Mouse (Mus musculus): Measurements from ENCODE around the gene Siglece. TPM values are rescaled to one million over a fixed set of nuclear protein-coding genes. Genes with fewer than 3 reads are reported as not detected.

Gene Siglece
- polyA plus RNA-seq, 1 experiment from 2014 or later, result 1.3 TPM

DNA sequence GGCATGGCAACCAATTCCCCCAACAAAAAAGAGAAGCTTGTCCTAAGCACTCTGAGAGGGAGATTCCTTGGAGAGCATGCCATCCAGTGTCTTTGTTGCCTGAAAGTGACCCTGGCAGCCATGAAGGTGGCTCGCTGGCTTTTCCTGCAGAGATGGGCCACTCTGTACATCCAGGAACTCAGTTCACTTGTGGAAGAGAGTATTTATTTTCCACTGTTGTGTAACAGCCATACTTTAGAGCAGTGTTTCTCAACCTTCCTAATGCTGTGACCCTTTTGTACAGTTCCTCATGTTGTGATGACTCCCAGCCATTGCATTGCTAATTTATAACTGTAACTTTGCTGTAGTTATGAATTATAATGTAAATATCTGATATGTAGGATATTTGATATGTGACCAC is 22.8 kb downstream of the Siglece start:
- H3K4me2 ChIP-seq (replicated peaks; ENCODE audit: low read depth), result no peak overlapping the region
- WGBS, result 76% methylated on average over 1 of the region's 1 CpGs
- TF ChIP-seq CTCF (IDR thresholded peaks at IDR 0.05; ENCODE audit: low read depth) (no peak), EP300 (optimal IDR thresholded peaks at IDR 0.05) (no peak)
- H3K9me3 ChIP-seq (ENCODE audit: control insufficient read depth, low read length), result no peaks in the 10 kb centered on the region
- no peaks in the 10 kb centered on the region for H3K36me3 ChIP-seq (ENCODE audit: control insufficient read depth, insufficient read depth, low read length)
- H3K27me3 ChIP-seq (ENCODE audit: control insufficient read depth, insufficient read depth, low read length), result no peaks in the 10 kb centered on the region
- H3K27ac ChIP-seq (replicated peaks), result no peak overlapping the region
- no peak overlapping the region for H3K4me3 ChIP-seq (ENCODE audit: low read depth, low read length)
- no peak overlapping the region for H3K9ac ChIP-seq (ENCODE audit: low read length)
- no peak for DNase-seq (ENCODE audit: low spot score)
- H3K4me1 ChIP-seq (replicated peaks; ENCODE audit: control insufficient read depth, insufficient read depth), result no peaks in the 10 kb centered on the region
- no peak for ATAC-seq (ENCODE audit: low FRiP score, low TSS enrichment)

DNA sequence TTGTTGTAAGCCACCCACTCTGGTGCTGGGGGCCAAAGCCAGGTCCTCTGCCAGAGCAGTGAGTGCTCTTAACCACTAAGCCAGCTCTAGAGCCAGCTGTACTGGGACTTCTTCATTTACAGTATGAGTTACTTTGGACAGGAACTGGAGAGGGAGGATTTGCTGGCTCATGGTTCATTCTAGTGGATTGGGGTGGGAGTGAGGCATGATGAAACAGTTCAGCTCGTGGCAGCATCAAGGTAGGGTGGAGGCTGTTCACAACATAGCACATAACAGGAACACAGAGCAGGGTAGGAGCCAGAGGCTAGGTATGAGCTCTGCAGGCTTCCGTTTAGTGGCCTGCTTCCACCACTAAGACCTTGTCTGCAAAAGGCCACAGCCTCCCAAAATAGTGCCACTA is 23.8 kb downstream of the Siglece start:
- H3K27ac ChIP-seq (replicated peaks), result no peak overlapping the region

DNA sequence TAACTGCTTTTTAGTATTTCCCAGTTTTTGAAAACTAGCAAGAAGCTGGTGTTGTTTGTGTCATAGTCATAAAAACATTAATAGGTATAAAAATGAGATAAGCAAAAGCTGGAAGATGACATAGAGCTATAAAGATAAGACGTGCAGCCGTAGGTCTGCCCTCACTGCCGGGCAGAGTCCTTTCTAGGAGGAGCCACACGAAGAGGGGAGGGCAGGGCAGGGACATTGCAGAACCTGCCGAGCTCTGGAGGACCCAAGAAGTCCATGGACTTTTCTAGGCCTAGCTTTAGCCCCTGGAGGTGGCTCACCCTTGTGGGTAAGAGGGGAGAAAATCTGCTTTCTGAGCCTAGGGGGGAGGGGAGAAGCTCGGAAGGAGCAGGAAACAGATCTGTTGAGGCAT is 25.5 kb downstream of the Siglece start, which contains the start of gene Ceacam18:
Gene Ceacam18, plus strand, starts transcription at position 208 of the 400 bp plus-strand sequence.
- Histone ChIP-seq H3K27me3 (ENCODE audit: control insufficient read depth, insufficient read depth, low read length) (no peaks in the 10 kb centered on the region), H3K4me3 (ENCODE audit: low read depth, low read length) (no peak within 1 kb of the TSS), H3K27ac (replicated peaks) (no peak within 1 kb of the TSS), H3K9me3 (ENCODE audit: control insufficient read depth, low read length) (no peaks in the 10 kb centered on the region), H3K4me1 (replicated peaks; ENCODE audit: control insufficient read depth, insufficient read depth) (no peaks in the 10 kb centered on the region), H3K4me2 (replicated peaks; ENCODE audit: low read depth) (no peak within 1 kb of the TSS), H3K9ac (ENCODE audit: low read length) (no peak within 1 kb of the TSS), H3K36me3 (ENCODE audit: control insufficient read depth, insufficient read depth, low read length) (no peaks in the 10 kb centered on the region)
- ATAC-seq (ENCODE audit: low FRiP score, low TSS enrichment) (no peak), DNase-seq (ENCODE audit: low spot score) (no peak)
- WGBS, result 52% methylated on average over 6 of the region's 6 CpGs
- TF ChIP-seq CTCF (IDR thresholded peaks at IDR 0.05; ENCODE audit: low read depth) (no peak), EP300 (optimal IDR thresholded peaks at IDR 0.05) (no peak)

More for the DNA sequence above, 23.8 kb downstream of the Siglece start:
- TF ChIP-seq EP300 (optimal IDR thresholded peaks at IDR 0.05) (no peak), CTCF (IDR thresholded peaks at IDR 0.05; ENCODE audit: low read depth) (no peak)
- no peak overlapping the region for H3K9ac ChIP-seq (ENCODE audit: low read length)
- H3K4me1 ChIP-seq (replicated peaks; ENCODE audit: control insufficient read depth, insufficient read depth), result no peaks in the 10 kb centered on the region
- no peak overlapping the region for H3K4me2 ChIP-seq (replicated peaks; ENCODE audit: low read depth)
- DNase-seq (ENCODE audit: low spot score) (no peak), ATAC-seq (ENCODE audit: low FRiP score, low TSS enrichment) (no peak)
- H3K36me3 ChIP-seq (ENCODE audit: control insufficient read depth, insufficient read depth, low read length), result no peaks in the 10 kb centered on the region
- no peaks in the 10 kb centered on the region for H3K27me3 ChIP-seq (ENCODE audit: control insufficient read depth, insufficient read depth, low read length)
- no peaks in the 10 kb centered on the region for H3K9me3 ChIP-seq (ENCODE audit: control insufficient read depth, low read length)
- H3K4me3 ChIP-seq (ENCODE audit: low read depth, low read length), result no peak overlapping the region
- 56% methylated on average over 2 of the region's 2 CpGs for WGBS

DNA sequence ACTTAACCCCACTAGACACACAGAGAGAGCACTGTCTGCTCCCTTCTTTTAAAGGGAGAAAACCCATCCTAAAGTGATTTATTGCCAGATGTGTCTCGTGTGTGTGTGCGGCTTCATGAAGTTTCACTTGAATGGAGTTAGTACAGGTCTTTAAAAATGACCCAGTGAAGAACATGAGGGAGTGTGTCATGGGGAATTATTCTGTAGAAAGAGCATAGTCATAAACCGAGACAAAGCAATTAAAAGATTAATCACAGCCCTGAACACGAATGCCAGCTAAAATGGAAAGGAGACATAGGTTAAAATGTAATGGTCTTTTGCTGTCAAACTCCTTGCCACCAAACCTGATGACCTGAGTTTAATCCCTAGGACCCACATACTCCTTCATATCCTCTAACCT is 26.0 kb downstream of the Siglece start:
- Histone ChIP-seq H3K9ac (ENCODE audit: low read length) (no peak overlapping the region), H3K4me2 (replicated peaks; ENCODE audit: low read depth) (no peak overlapping the region), H3K27ac (replicated peaks) (no peak overlapping the region), H3K27me3 (ENCODE audit: control insufficient read depth, insufficient read depth, low read length) (no peaks in the 10 kb centered on the region), H3K36me3 (ENCODE audit: control insufficient read depth, insufficient read depth, low read length) (no peaks in the 10 kb centered on the region), H3K4me1 (replicated peaks; ENCODE audit: control insufficient read depth, insufficient read depth) (no peaks in the 10 kb centered on the region), H3K4me3 (ENCODE audit: low read depth, low read length) (no peak overlapping the region), H3K9me3 (ENCODE audit: control insufficient read depth, low read length) (no peaks in the 10 kb centered on the region)
- DNase-seq (ENCODE audit: low spot score), result no peak
- TF ChIP-seq CTCF (IDR thresholded peaks at IDR 0.05; ENCODE audit: low read depth), result no peak
- no peak for TF ChIP-seq EP300 (optimal IDR thresholded peaks at IDR 0.05)
- ATAC-seq (ENCODE audit: low FRiP score, low TSS enrichment), result no peak
- WGBS, result 54% methylated on average over 4 of the region's 4 CpGs

DNA sequence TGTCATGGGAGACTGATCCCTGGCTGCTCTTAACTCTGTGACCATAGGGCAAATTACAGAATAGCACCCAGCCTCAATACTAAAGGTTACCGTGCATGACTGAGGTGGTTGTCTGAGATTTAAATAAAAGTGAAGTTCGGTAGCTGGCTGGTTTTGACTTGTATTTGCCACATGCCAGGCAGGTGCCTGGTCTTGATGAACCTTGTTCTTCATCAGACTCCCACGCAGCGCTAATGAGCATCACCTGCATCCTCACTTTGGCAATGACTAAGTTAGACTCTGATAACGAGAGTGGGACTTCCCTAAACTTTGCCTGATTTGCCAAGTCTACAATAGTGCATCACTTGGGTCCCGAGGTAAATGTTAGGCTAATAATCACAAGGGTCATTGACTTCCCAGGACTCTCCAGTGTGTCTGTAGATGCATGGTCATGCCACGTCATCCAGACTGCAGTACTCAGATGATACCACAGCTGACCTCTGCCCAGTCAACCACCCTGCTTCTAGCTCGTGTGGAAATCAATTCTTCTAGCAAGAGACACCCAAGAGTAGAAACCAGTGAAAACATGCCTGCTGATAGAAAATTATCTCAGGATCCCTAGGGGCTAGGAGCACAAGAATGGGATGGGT is 34.1 kb downstream of the Siglece start:
- Histone ChIP-seq H3K36me3 (ENCODE audit: control insufficient read depth, insufficient read depth, low read length) (no peaks in the 10 kb centered on the region), H3K9me3 (ENCODE audit: control insufficient read depth, low read length) (no peaks in the 10 kb centered on the region), H3K27me3 (ENCODE audit: control insufficient read depth, insufficient read depth, low read length) (no peaks in the 10 kb centered on the region), H3K27ac (replicated peaks) (no peak overlapping the region), H3K9ac (ENCODE audit: low read length) (no peak overlapping the region), H3K4me1 (replicated peaks; ENCODE audit: control insufficient read depth, insufficient read depth) (no peaks in the 10 kb centered on the region), H3K4me2 (replicated peaks; ENCODE audit: low read depth) (no peak overlapping the region), H3K4me3 (ENCODE audit: low read depth, low read length) (no peak overlapping the region)
- WGBS, result 80% methylated on average over 8 of the region's 8 CpGs
- ATAC-seq (ENCODE audit: low FRiP score, low TSS enrichment) (no peak), DNase-seq (ENCODE audit: low spot score) (no peak)
- TF ChIP-seq CTCF (IDR thresholded peaks at IDR 0.05; ENCODE audit: low read depth) (no peak), EP300 (optimal IDR thresholded peaks at IDR 0.05) (no peak)

DNA sequence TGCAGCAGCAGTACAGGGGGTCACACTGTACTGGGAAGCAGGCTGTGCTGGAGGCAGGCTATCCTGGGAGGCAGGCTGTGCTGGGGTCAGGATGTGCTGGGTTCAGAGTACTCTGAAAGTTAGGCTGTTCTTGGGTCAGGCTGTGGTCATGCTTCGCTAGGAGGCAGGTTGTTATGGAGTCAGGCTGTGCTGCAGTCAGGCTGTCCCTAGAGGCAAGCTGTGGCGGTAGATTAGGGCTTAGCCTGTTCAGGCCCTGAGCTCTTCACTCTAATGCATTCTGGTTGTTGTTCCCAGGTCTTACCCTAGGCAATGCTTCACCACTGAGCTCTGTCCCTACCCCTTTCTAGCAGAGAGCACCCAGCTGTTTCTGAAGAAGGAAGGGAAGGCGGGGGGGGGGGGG is 34.9 kb downstream of the Siglece start:
- WGBS, result 64% methylated on average over 2 of the region's 3 CpGs
- Histone ChIP-seq H3K4me2 (replicated peaks; ENCODE audit: low read depth) (no peak overlapping the region), H3K9ac (ENCODE audit: low read length) (no peak overlapping the region), H3K27ac (replicated peaks) (no peak overlapping the region), H3K27me3 (ENCODE audit: control insufficient read depth, insufficient read depth, low read length) (no peaks in the 10 kb centered on the region), H3K9me3 (ENCODE audit: control insufficient read depth, low read length) (no peaks in the 10 kb centered on the region), H3K36me3 (ENCODE audit: control insufficient read depth, insufficient read depth, low read length) (no peaks in the 10 kb centered on the region), H3K4me1 (replicated peaks; ENCODE audit: control insufficient read depth, insufficient read depth) (no peaks in the 10 kb centered on the region), H3K4me3 (ENCODE audit: low read depth, low read length) (no peak overlapping the region)
- ATAC-seq (ENCODE audit: low FRiP score, low TSS enrichment) (no peak), DNase-seq (ENCODE audit: low spot score) (no peak)
- TF ChIP-seq CTCF (IDR thresholded peaks at IDR 0.05; ENCODE audit: low read depth), result no peak
- TF ChIP-seq EP300 (optimal IDR thresholded peaks at IDR 0.05), result no peak
